Mouse (Mus musculus) frontal cortex, postnatal 25 days (tissue): ENCODE measurements around the gene Fhit.

ENCODE experiments used
- DNase-seq, 2 experiments: peaks; one replicate each; pipeline ENCODE4 v3.0.0; 2022; ENCODE audit warnings: low spot score in 2 of 2

The Fhit gene

GRCm38 (mm10) chr14:10514026-10514425 is 647.8 kb downstream of the Fhit start:
- no peak for DNase-seq

- DNase-seq: no peak
Observed at GRCm38 (mm10) chr14:10509252-10509651, 652.6 kb downstream of the Fhit start.

GRCm38 (mm10) chr14:10507560-10507959 is 654.3 kb downstream of the Fhit start:
- no peak for DNase-seq

GRCm38 (mm10) chr14:10485798-10486197 is 676.0 kb downstream of the Fhit start:
- DNase-seq: no peak

GRCm38 (mm10) chr14:10482851-10483613 is 678.8 kb downstream of the Fhit start:
- no peak for DNase-seq

GRCm38 (mm10) chr14:10481370-10481769 is 680.5 kb downstream of the Fhit start:
- no peak for DNase-seq

- no peak for DNase-seq
Observed at GRCm38 (mm10) chr14:10480681-10481080, 681.2 kb downstream of the Fhit start.

GRCm38 (mm10) chr14:10453001-10453861 is 708.6 kb downstream of the Fhit start:
- no peak for DNase-seq

GRCm38 (mm10) chr14:10452234-10452633 is 709.6 kb downstream of the Fhit start:
- DNase-seq: no peak

GRCm38 (mm10) chr14:10445360-10445759 is 716.5 kb downstream of the Fhit start:
- no peak for DNase-seq

GRCm38 (mm10) chr14:10439007-10439749 is 722.7 kb downstream of the Fhit start:
- DNase-seq: no peak

- no peak for DNase-seq
Observed at GRCm38 (mm10) chr14:10436193-10436592, 725.6 kb downstream of the Fhit start.

- DNase-seq: no peak
Observed at GRCm38 (mm10) chr14:10432502-10432901, 729.3 kb downstream of the Fhit start.

- no peak for DNase-seq
Observed at GRCm38 (mm10) chr14:10430396-10431000, 731.3 kb downstream of the Fhit start.

GRCm38 (mm10) chr14:10423499-10423898 is 738.3 kb downstream of the Fhit start:
- DNase-seq: no peak

GRCm38 (mm10) chr14:10422261-10422660 is 739.6 kb downstream of the Fhit start:
- DNase-seq: no peak

- DNase-seq: no peak
Observed at GRCm38 (mm10) chr14:10415068-10415467, 746.8 kb downstream of the Fhit start.

GRCm38 (mm10) chr14:10409306-10409962 is 752.4 kb downstream of the Fhit start:
- no peak for DNase-seq

GRCm38 (mm10) chr14:10405346-10405745 is 756.5 kb downstream of the Fhit start:
- no peak for DNase-seq

GRCm38 (mm10) chr14:10367783-10368680 is 793.8 kb downstream of the Fhit start:
- no peak for DNase-seq
